Mouse (Mus musculus): Measurements from ENCODE around the gene Slc46a3.

The Slc46a3 gene

DNA sequence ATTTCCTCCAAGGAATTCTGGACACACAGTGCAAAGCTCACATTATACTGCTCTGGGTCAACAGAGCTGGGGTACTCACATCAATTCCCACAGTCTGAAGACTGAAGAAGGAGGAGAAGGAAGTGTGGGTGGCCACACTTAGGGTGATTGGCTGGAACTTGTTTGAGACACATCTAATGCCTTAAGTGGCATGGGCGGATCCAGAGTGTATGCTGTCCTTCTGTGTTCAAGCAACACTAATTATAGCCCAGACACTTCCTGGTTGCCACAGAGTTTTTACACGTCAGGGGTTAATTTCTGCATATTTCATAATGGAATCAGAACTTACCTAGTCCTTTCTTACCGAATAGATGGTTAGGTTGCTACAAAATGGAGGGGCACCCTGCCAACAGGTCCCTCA lies 49.3 kb downstream of the Slc46a3 start:
- DNase-seq (ENCODE audit: low read depth, low spot score): no peak

DNA sequence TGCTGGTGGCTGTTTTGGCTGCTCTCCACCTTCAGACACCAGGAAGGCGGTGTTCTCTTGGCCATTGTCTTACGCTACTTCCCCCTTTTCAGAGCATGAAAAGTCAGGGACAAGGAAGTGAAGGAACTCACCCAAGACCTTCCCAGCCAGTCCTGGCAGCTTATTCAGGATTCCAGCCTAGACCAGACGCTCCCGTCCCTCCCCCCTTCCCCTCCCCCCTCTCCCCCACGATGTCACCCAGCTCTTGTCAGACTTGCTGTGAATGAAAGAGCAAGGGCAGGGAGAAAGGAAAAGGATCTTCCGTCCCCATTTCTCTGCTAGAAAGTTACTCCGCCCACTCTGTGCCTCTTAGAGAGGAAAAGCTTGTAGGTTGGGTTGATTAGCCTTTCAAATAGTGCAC lies 51.3 kb downstream of the Slc46a3 start:
- no peak for DNase-seq (ENCODE audit: low read depth, low spot score)

DNA sequence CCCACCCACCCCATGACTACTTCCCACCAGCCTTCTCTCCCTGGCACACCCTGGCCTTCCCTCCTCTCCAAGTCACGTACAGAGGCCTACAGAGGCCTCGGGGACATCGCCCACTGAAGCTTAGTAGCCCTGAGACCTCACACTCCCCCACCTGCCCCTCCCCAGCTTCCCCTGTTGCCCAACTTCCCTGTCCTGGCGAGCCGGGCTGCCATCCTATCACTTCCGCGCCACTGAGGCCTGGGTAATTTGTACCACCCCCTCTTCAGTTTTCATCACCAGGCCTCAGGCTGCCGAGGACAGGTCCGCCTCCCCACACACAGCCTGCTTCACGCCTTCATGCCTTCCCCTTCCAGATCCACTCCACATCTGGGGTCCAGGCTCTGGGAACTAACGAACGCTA lies 55.2 kb downstream of the Slc46a3 start:
- no peak for DNase-seq (ENCODE audit: low read depth, low spot score)

DNA sequence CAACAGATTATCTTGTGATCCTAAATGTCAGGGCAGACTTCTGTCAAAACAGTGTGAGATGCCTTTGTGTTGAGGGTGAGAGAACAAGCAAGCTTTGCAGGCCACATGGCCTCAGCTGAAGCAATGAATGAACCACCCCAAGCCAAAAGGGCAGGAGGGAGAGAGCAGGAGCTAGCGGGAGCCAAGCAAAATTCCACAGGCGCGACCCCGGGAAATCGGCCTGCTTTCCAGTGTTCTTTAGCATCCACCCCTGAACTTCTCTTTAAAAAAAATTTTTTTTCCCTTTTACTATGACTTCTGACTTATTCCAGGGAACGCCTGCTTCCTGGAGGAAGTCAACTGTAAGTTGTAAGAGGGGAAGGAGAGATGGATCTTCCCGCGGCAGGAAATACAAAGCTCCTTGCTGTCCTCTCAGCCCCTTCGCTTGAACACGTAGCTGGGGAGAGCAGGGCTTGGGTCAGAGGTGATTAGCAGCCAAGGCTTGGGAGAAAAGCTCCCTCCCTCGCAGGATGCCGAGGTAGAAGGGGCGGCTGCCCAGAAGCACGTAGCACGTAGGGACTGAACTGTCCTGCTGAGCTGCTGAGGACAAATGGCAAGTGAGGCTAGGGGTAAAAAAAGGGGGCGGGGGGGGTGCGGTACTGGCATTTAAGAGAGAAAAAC lies 59.6 kb downstream of the Slc46a3 start:
- no peak for DNase-seq (ENCODE audit: low read depth, low spot score)

DNA sequence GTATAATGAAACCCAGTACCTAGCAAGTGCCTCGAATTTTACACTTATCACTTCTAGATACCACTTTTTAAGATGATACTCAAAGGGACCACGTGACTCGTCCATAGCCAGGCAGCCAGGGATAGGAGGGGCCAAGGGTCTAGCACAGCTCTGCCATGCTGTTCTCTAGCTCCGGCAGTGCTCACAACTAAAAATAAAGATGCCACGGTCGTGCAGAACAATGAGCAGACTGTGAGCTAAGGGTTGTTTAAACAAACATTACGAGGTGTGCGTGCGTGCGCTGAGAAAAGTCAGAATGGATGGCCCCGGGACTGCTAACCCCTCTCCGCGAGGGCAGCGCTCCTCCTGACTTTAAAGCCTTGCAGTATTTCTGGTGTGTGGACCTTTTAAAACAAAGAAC lies 61.8 kb downstream of the Slc46a3 start:
- no peak for DNase-seq (ENCODE audit: low read depth, low spot score)

DNA sequence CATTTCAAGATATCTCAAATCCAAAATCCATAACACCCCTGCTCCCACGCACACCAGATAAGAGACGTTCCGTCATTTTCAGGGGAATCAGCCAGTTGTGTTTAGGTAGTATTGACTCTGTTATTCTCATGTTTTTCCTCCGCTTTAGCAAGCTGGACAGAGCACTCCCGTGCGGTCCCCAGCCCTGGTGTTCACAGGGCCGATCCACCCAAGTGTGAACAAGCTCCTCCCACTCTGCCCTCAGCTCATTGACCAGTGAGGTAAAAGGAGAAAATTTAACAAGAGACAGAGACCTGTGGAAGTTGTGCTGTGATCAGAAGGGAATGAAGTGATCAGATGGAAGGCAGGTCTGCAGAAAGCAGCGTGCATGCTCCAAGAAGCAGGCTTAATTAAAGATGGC lies 65.8 kb downstream of the Slc46a3 start:
- no peak for DNase-seq (ENCODE audit: low read depth, low spot score)
